Mouse (Mus musculus): ENCODE data around the gene 4930467E23Rik.
"Not testable (repeated sequence)": the region's sequence is repeated elsewhere in the genome, so short reads cannot be mapped to it uniquely, and the experiment has no call there.

DNA sequence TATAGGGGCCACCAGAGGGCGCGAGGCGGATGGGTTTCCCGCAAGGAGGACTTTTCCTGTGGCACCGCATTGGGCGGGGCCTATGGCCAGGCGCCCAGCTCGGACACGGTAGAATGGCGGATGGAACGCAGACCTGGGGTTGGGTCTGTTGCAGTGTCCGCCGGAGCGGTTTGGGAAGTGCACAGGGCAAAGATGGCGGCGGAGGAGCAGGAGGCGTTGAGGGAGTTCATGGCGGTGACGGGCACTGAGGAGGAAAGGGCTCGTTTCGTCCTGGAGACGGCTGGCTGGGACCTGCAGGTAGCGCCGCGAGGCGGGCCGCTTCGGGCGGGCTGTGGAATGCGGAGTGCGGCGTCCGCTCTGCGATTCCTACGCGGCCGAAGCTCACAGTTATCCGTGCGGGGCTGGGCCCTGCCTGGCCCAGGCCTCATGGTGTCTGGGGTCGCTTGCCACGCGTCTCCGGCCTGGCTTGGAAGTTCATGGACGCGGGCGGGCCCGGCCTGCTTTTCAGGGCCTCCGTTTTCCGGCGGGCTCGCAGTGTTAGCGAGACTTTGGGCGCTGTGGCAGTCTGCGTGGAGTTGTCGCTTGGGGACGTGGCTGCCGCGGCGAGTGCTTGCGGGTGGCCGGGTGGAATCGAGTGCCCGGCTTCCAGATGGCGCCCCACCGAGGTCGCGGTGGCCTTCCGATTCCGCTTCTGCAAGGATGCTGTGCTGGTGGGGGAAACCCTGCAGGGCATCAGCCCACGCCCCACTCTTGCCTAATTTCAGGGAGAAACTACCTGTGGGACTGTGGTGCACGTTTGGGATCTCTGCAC is 55.4 kb downstream of the 4930467E23Rik start:
- TF ChIP-seq CTCF (IDR thresholded peaks at IDR 0.05; ENCODE audit: extremely low read depth, insufficient read length, insufficient replicate concordance, low read depth, low read length); POLR2A (IDR thresholded peaks at IDR 0.05; ENCODE audit: low read depth, low read length): not testable (repeated sequence)
